Mouse (Mus musculus) R1 (cell line): ENCODE measurements around the gene Capns1.
"Not testable (repeated sequence)": the region's sequence is repeated elsewhere in the genome, so short reads cannot be mapped to it uniquely, and the experiment has no call there.

Experiments used
- DNase-seq: peaks from one replicate; pipeline ENCODE4 v3.0.0-alpha.2; 2018; ENCODE audit warnings: low read depth, low spot score

Gene Capns1

GRCm38 (mm10) chr7:30198481-30198971, at the start of gene Capns1:
Gene Capns1 (minus strand): TSS chr7:30198811.
- peak; percentile 97 for DNase-seq

GRCm38 (mm10) chr7:30237374-30237773, 38.8 kb upstream of the Capns1 start:
- DNase-seq, result not testable (repeated sequence)

DNA sequence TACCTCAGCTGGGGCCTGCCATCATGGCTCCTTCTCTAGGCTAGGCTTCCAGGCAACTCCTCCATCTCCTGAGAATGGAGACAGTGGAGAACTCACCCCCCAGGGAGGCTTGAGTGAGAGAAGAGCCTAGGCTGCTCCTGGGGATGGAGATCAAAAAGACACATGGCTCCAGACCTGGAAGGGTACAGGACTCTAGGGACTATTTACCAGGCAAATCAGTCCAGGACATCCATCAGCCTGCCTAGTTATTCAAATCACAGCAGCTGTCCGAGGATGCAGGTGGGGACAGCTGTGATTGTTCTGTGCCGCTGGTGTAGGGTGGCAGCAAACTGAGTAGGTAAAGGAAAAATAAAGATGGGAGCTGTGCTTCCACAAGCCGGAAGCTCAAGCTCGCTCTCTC, 37.0 kb upstream of the Capns1 start, which contains the start of gene Ovol3:
TSS of gene Ovol3 (minus strand) at position 101 of the 400 bp plus-strand sequence.
- no peak for DNase-seq

- no peak for DNase-seq
Measured at GRCm38 (mm10) chr7:30235091-30235490, 36.5 kb upstream of the Capns1 start.

GRCm38 (mm10) chr7:30234276-30234858, 35.8 kb upstream of the Capns1 start:
- DNase-seq, result no peak

- DNase-seq, result no peak
Measured at GRCm38 (mm10) chr7:30233387-30233786, 34.8 kb upstream of the Capns1 start.

DNA sequence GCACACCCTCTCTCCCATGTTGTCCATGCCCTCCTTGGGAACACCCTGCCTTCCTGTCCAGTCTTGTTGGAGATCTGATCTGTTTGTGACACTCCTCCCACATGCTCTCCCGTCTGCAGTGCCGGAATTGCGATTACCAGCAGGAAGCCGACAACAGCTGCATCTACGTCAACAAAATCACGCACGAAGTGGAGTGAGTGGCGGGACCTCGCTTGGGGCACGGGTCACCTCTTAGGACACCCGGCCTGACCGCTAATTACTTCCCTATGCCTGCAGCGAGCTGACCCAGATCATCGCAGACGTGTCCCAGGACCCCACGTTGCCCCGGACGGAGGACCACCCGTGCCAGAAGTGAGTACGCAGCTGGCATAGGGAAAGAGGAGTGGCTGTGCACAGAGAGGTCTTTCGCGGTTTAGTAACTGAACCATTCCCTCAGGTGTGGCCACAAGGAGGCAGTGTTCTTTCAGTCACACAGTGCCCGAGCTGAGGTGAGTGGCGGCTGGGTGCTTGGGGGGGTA, 34.1 kb upstream of the Capns1 start:
- DNase-seq, result peak; percentile 89

DNA sequence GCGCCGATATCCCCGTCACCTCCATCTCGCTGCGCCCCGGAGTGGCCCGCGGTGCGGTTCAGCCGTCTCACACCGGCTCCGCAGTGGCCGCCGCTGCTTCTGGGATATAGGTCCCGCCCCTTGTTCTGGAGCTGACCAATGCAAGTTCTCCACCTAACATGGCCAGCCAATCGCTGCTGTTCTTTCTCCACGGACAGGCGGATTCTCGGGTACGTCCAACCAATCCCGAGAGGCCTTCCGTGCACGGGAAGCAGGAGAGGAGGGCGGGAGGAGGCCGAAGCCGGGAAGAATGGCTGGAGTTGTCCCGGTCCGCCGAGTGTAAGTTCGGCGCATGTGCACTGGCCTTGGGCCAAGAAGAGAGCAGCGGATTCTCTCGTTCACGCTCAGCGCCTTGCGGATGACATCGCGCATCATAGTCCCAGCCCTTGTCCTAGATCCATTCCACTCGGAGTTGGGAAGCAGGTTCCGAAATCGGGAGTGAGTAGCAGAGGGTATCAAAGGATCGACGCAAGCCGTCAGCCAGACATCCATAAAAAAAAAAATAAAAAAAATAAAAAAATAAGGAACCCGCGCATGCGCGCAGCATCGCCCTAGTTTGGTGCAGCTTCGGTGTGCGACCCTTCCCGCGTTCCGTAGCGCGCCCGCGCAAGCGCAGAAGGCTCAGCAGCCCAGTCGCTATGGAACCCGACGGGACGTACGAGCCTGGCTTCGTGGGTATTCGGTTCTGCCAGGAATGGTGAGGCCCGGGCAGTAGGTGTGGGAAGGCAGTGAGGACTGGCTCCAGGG, 33.3 kb upstream of the Capns1 start, which contains the start of the genes Polr2i and Tbcb:
TSS of gene Polr2i (plus strand) at position 280 of the 786 bp plus-strand sequence.
TSS of gene Tbcb (minus strand) at position 604 of the 786 bp plus-strand sequence.
- DNase-seq, result peak; percentile 100

GRCm38 (mm10) chr7:30231328-30231668, 32.7 kb upstream of the Capns1 start:
- DNase-seq, result no peak

DNA sequence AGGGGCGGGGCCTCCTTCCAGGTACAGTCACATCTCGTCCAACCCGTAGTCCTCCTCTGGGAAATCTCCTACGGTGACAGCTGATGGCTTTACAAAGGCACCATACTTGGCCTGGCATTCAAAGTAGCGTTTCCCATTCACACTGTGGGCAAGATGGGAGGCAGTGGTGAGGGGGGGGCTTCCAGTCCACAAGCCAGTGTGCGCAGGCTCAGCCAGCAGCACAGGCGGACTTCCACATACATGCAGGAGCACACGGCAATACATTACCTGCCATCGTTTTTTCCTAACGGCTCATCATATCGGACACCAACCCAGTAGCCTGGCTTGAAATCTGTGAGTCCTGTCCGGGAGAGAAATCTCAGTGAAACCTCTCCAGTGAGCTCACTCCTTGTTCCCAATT, 25.6 kb upstream of the Capns1 start:
- peak; percentile 32 for DNase-seq

DNA sequence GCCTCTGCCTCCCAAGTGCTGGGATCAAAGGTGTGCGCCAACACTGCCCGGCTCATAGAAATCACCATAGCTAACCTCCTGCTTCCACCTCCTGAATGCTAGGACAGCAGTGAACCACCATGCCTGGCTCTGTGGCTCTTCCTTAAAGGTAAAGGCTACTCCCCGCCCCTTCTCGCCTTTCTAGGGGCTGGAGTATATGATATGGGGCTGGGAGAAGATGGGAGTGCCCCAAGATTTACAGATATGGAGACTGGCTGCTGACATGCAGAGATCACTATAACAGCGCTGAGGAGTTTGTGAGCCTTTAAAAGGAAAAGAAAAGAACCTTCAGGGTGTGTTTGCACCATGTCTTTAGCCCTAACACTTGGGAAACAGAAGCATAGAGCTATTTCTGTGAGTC, 23.6 kb upstream of the Capns1 start:
- DNase-seq, result no peak

DNA sequence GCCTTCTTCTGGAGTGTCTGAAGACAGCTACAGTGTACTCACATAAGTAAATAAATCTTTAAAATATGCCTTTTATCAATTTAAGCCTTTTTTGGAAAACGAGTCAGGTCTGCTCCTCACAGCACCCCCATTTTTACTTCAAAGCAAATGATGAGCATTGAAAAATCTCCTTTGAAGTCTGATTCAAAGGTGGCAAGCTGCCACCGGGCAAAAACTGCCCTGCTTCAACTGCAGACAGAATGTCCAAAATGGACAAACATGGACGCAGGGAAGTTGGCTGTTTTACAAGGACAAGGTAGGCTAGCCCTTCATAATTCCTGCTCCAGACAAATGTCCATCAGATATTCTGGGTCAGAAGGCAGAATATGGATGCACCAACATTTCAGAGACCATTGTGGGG, 22.8 kb upstream of the Capns1 start:
- no peak for DNase-seq

DNA sequence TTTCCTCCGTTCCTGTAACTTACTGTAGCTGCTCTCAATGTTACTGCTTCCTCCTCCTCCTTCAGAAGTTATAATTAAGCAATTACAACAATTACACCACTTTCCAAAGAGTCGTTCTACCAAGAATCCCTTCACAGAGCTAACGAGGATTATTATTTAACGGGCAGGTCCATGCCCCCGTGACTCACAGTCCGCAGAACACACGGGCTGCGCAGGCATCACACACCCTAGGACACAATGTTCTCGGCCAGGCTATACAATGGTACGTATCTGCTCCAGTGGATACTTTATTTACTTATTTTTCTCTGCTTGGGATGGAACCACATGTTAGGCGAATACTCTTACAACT, 21.4 kb upstream of the Capns1 start:
- DNase-seq, result no peak

GRCm38 (mm10) chr7:30219293-30220007, 20.8 kb upstream of the Capns1 start:
- DNase-seq, result peak; percentile 89

GRCm38 (mm10) chr7:30217277-30217676, 18.7 kb upstream of the Capns1 start:
- no peak for DNase-seq

- DNase-seq, result peak; percentile 94
Measured at GRCm38 (mm10) chr7:30216723-30217151, 18.1 kb upstream of the Capns1 start.

DNA sequence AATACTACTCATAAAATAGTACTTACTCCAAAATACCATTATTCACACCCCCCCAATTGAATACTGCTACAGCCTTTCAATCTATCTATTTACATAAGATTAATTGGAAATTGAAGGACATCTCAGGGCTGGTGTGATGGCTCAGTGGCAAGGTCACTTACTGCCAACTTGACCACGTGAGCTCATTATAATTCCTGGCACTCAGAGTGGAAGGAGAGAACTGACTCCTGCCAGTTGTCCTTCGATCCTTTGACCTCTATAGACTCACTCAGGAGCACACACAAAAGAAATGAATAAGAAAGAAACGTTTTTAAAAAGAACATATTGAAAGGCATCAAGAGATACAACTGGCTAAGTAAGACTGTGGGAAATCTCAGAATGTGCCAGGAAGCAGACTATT, 17.3 kb upstream of the Capns1 start:
- peak; percentile 73 for DNase-seq

DNA sequence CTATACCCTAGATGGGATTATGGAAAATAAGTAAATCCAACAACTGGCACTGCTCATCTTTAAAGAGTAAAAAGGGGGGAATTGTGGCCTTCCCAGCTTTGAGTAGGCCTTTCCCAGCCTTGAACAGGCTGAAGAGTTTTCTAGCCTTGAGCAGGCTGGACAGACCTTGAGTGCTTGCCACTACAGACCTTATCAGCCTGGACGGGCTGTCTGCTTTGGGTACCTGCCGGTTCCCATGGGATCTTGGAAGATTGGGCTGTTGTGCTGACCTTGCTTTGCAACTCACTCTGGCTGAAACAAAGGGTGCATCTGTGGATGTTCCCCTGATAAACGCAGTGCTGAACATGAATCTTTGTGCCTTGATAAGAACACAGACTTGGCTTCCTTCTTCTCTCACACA, 15.3 kb upstream of the Capns1 start:
- no peak for DNase-seq

DNA sequence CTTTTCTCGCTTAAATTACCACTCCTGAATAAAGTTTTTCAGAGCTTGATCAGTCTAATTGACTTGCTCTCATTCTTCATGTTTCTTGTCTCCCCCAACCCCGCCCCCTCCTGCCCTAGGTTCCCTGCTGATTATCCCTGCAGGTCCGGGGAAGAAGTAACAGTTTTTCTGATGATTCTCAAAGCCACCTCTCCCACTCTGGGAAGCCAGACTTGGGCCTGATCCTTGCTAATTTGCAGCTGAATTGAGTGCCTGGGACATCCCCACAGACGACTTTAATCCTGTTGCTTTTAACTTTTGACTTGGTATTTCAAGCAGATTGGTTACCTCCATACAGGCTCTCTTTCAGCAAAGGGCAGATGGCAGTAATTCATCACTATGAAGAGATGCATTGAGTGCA, 12.4 kb upstream of the Capns1 start:
- DNase-seq, result peak; percentile 81

GRCm38 (mm10) chr7:30206364-30206763, 7.8 kb upstream of the Capns1 start:
- DNase-seq, result not testable (repeated sequence)

- DNase-seq, result peak; percentile 72
Measured at GRCm38 (mm10) chr7:30205383-30205782, 6.8 kb upstream of the Capns1 start.

GRCm38 (mm10) chr7:30204380-30204779, 5.8 kb upstream of the Capns1 start:
- DNase-seq, result peak; percentile 63
